Mouse (Mus musculus) limb, embryonic 14.5 days (tissue): Measurements from ENCODE around the gene Psme4. TPM values are rescaled to one million over a fixed set of nuclear protein-coding genes. Genes with fewer than 3 reads are reported as not detected.
"Not testable (repeated sequence)": the region's sequence is repeated elsewhere in the genome, so short reads cannot be mapped to it uniquely, and the experiment has no call there.

Experiments used
- ATAC-seq: fragments of 200-750 bp; cut with Nextera tagmentation; 2 replicates; pipeline ENCODE4 v1.8.0; 2017; ENCODE audit warnings: low read depth, moderate number of reproducible peaks, moderate TSS enrichment; ENCODE audit not compliant: low FRiP score
- DNase-seq: peaks from one replicate; pipeline ENCODE4 v3.0.0-alpha.2; 2015; ENCODE audit warnings: low spot score
- H3K27ac ChIP-seq: fragments of 300-500 bp; sonication (generic); replicated peaks from 2 replicates; pipeline ENCODE4 v1.5.1; 2014; ENCODE audit warnings: low read depth, mild to moderate bottlenecking, low read length, moderate library complexity, mixed read lengths
- H3K27me3 ChIP-seq: fragments of 300-500 bp; sonication (generic); 2 replicates; pipeline ENCODE4 v1.6.1; 2014; ENCODE audit warnings: low read length, mixed read lengths; ENCODE audit not compliant: control insufficient read depth, insufficient read depth
- H3K36me3 ChIP-seq: fragments of 300-500 bp; sonication (generic); 2 replicates; pipeline ENCODE4 v1.6.1; 2014; ENCODE audit warnings: mild to moderate bottlenecking, low read length, moderate library complexity, mixed read lengths; ENCODE audit not compliant: control insufficient read depth, insufficient read depth
- H3K4me1 ChIP-seq: fragments of 300-500 bp; sonication (generic); 2 replicates; pipeline ENCODE4 v1.6.1; 2014; ENCODE audit warnings: antibody characterized with exemption, low read length, mixed read lengths; ENCODE audit not compliant: control insufficient read depth, insufficient read depth
- H3K4me2 ChIP-seq: fragments of 300-500 bp; sonication (generic); replicated peaks from 2 replicates; pipeline ENCODE4 v1.6.1; 2014; ENCODE audit warnings: low read depth, mild to moderate bottlenecking, low read length, moderate library complexity; ENCODE audit not compliant: severe bottlenecking
- H3K4me3 ChIP-seq: fragments of 300-500 bp; sonication (generic); replicated peaks from 2 replicates; pipeline ENCODE4 v1.5.1; 2014; ENCODE audit warnings: low read length
- H3K9ac ChIP-seq: fragments of 300-500 bp; sonication (generic); 2 replicates; pipeline ENCODE4 v1.6.1; 2014; ENCODE audit warnings: mild to moderate bottlenecking, low read depth, low read length, moderate library complexity; ENCODE audit not compliant: severe bottlenecking
- H3K9me3 ChIP-seq: fragments of 300-500 bp; sonication (generic); 2 replicates; pipeline ENCODE4 v1.6.1; 2016; ENCODE audit warnings: low read length; ENCODE audit not compliant: control insufficient read depth
- POLR2A ChIP-seq: fragments of 200-500 bp; IDR thresholded peaks from 2 replicates; pipeline ENCODE4 v1.8.0; 2012; ENCODE audit warnings: inconsistent platforms, mild to moderate bottlenecking, moderate library complexity, borderline replicate concordance; ENCODE audit not compliant: insufficient read depth, insufficient read length; ENCODE audit errors: extremely low read depth
- WGBS: fragments of 180-500 bp; shearing (Covaris S2); extraction: QIAGEN DNeasy Blood & Tissue Kit; methylation state at CpG from one replicate; pipeline ENCODE4 v1.1.7; 2014; 5-methylcytosine and 5-hydroxymethylcytosine counted together
- polyA plus RNA-seq, 2 experiments: library from polyadenylated mRNA; depleted of rRNA in 1 of 2; stranded (reverse) in 1 of 2; unstranded in 1 of 2; fragments of >200 nt; fragmentation: Nextera tagmentation in 1 of 2; extraction: Ambion mirVana in 1 of 2; gene quantifications; 2 replicates each; pipeline versions ENCODE4 v1.2.1 to v1.2.3; 2012 to 2014

The Psme4 gene
- polyA plus RNA-seq, 2 experiments = 28.6 to 46.1 TPM

- H3K27ac ChIP-seq = no peak overlapping the region
- no peaks in the 10 kb centered on the region for H3K36me3 ChIP-seq
- H3K9me3 ChIP-seq = no peaks in the 10 kb centered on the region
- H3K9ac ChIP-seq = no peak overlapping the region
- H3K4me1 ChIP-seq = no peaks in the 10 kb centered on the region
- ATAC-seq (no peak), DNase-seq (no peak)
- WGBS = 55% methylated on average over 3 of the region's 3 CpGs
- H3K4me2 ChIP-seq = no peak overlapping the region
- H3K4me3 ChIP-seq = no peak overlapping the region
- TF ChIP-seq POLR2A = no peak
- 0 out of 2 replicates have a peak, but pooled peaks cover 7% of the 10 kb centered on the region for H3K27me3 ChIP-seq
These were observed 21.9 kb upstream of the Psme4 start for GRCm38 (mm10) chr11:30749587-30749986.

- no peaks in the 10 kb centered on the region for H3K9me3 ChIP-seq
- no peak overlapping the region for H3K4me3 ChIP-seq
- H3K27me3 ChIP-seq = 0 out of 2 replicates have a peak, but pooled peaks cover 8% of the 10 kb centered on the region
- H3K4me2 ChIP-seq = no peak overlapping the region
- no peak for DNase-seq
- no peaks in the 10 kb centered on the region for H3K36me3 ChIP-seq
- no peak for TF ChIP-seq POLR2A
- ATAC-seq = no peak
- no peak overlapping the region for H3K9ac ChIP-seq
- WGBS = 51% methylated on average over 3 of the region's 3 CpGs
- no peaks in the 10 kb centered on the region for H3K4me1 ChIP-seq
- H3K27ac ChIP-seq = no peak overlapping the region
These were observed 21.3 kb upstream of the Psme4 start for GRCm38 (mm10) chr11:30750039-30750823.

DNA sequence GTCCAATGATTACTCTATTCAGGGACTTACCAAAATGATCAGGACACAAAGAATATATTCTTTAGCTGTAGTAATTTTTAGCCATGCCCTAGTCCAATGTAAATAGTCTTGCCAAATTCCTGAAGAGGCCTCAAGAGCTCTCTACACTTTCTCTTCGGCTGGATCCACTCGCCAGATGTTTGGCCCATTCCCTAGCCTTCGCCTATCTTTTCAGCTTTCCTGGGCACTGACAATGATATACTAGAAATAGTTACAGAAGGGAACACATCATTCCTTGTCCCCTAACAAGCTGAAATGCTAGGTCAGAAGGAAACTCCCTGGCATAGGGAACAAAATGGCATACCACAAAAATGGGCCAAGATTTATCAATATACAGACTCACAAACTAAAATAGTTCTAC lies 18.6 kb upstream of the Psme4 start:
- DNase-seq = no peak
- H3K27me3 ChIP-seq = peaks cover 18% of the 10 kb centered on the region; the same call in 1 of the 2 replicates
- no peak overlapping the region for H3K27ac ChIP-seq
- no peaks in the 10 kb centered on the region for H3K9me3 ChIP-seq
- 82% methylated on average over 3 of the region's 3 CpGs for WGBS
- no peak overlapping the region for H3K4me2 ChIP-seq
- no peaks in the 10 kb centered on the region for H3K36me3 ChIP-seq
- no peak for ATAC-seq
- no peaks in the 10 kb centered on the region for H3K4me1 ChIP-seq
- TF ChIP-seq POLR2A = no peak
- no peak overlapping the region for H3K9ac ChIP-seq
- no peak overlapping the region for H3K4me3 ChIP-seq

DNA sequence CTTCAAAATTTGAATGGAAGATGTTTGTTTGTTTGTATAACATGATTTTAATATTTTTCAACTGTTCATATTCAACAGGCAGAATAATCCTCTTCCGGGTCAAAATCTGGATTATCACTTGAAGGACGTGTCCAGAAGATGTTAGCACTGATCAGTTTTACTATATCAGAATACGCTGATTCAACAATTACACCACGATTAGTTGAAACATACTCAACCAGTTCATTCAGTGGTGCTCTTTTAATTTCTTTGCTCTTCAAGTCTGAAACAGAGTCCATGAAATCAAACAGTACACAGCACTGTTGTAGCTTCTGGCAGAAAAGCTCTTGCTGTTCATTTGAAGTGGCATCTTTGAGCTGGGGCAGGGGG lies 17.1 kb upstream of the Psme4 start:
- not testable (repeated sequence) for ATAC-seq, H3K4me1 ChIP-seq, H3K27ac ChIP-seq, H3K9me3 ChIP-seq, H3K36me3 ChIP-seq, DNase-seq
- Histone ChIP-seq H3K27me3 (peaks cover 18% of the 10 kb centered on the region; the same call in 1 of the 2 replicates), H3K9ac (peak overlapping the region; percentile 73), H3K4me2 (peak overlapping the region; percentile 98), H3K4me3 (peak overlapping the region; percentile 54)
- WGBS = 73% methylated on average over 4 of the region's 4 CpGs

DNA sequence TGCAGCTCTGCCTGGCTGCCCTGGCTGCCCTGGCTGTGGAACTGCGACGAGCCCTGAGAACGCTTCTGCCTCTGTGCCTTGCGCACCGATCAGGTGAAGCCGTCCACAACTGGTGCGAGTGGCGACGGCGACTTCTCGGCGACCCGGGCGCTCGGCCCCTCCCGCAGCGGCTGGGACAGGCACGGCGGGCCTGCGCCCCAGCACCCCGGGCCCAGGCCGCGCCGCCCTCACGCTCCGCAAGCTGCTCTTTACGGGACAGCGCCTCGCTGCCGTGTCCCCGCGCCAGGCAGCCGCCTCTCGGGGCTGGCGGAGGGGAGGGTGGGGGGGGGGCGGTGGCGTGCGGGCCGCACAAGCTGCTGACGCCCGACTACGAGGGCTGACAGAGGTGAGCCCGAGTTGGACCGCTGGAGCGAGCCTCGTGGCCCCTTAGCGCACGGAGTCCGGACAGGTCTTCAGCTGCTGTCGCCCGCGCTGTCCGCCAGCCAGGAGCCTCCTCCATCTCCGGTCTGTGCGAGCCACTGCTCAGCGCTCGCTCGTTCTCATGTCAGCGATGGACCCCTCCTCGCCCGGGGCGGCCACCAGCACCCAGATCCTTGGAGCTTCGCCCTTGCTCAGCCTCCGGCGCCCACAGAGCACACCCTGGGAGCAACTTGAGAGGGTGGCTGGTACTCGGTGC lies 16.5 kb upstream of the Psme4 start:
- Histone ChIP-seq H3K9me3 (no peaks in the 10 kb centered on the region), H3K4me3 (peak overlapping the region; percentile 54), H3K4me1 (no peaks in the 10 kb centered on the region), H3K36me3 (no peaks in the 10 kb centered on the region), H3K9ac (peak overlapping the region; percentile 73), H3K4me2 (peak overlapping the region; percentile 98), H3K27ac (no peak overlapping the region), H3K27me3 (peaks cover 18% of the 10 kb centered on the region; the same call in 1 of the 2 replicates)
- DNase-seq = no peak
- ATAC-seq = peak; percentile 73
- WGBS = 3% methylated on average over 37 of the region's 66 CpGs
- TF ChIP-seq POLR2A = no peak
